Comparison of ENCODE assay signal across 29 mouse cellular contexts in the genomic region with DNA sequence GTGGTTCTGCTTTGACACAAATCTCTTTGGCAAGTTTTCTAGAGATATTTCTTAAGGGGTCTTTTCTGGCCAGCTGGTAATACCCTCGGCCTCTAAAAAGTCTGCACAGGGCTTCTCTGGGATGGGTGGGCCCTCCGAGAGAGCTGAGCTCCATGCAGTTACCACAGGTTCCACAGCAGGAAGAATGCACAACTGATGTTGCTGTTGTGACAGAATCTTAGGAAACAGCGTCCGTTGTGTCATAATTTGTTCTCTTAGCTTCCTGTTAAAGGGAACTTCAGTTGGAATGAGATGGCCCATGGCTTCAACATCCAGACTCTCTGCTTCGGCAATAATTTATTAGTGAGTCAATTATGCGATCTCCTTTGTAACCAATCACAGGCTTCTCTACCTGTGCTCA. TPM values are rescaled to one million over a fixed set of nuclear protein-coding genes. Genes with fewer than 3 reads are reported as not detected.
"Had no signal": no experiment of that assay in that cellular context is flagged by ENCODE, and none has a peak within 500 bp of the region (broad histone marks: within the 10 kb centered on the region; RNA-seq: fewer than 3 reads in every experiment).

No protein-coding gene starts in this region.

- H3K27me3 ChIP-seq: limb, embryonic 13.5 days; liver, embryonic 15.5 days; megakaryocyte, embryonic 14.5 days had no signal

- H3K36me3 ChIP-seq: limb, embryonic 10.5 days; limb, embryonic 13.5 days; liver, embryonic 15.5 days had no signal

- H3K27ac ChIP-seq: limb, embryonic 10.5 days; limb, embryonic 13.5 days; liver, embryonic 15.5 days had no signal

- H3K9ac ChIP-seq: limb, embryonic 13.5 days; liver, embryonic 15.5 days had no signal

- DNase-seq: kidney, adult 11 months; kidney, adult 8-10 months; kidney, postnatal 14 days; kidney, postnatal 4 days; lung, adult 2 months; lung, postnatal 14 days; lung, postnatal 4 days; midbrain, embryonic 14.5 days; thymus, adult 18-20 months; thymus, postnatal 36 days had no signal

- H3K4me3 ChIP-seq: limb, embryonic 10.5 days; limb, embryonic 13.5 days; liver, embryonic 15.5 days; megakaryocyte, embryonic 14.5 days had no signal

- H3K4me2 ChIP-seq: limb, embryonic 13.5 days; liver, embryonic 15.5 days; midbrain, embryonic 11.5 days had no signal

- H3K9me3 ChIP-seq: limb, embryonic 10.5 days; limb, embryonic 13.5 days; liver, embryonic 15.5 days had no signal

RNA-seq across cellular contexts. Expression of a gene that starts 12.9 kb away (rescaled TPM):
- total RNA-seq: layer of hippocampus, adult 18-20 months; layer of hippocampus, postnatal 14 days; left cerebral cortex, postnatal 25 days; liver, adult 2 months; midbrain, postnatal 0 days had no signal
- polyA plus RNA-seq: kidney, embryonic 16.5 days; limb, embryonic 10.5 days; limb, embryonic 13.5 days; liver, adult 2 months; lung, adult 2 months; lung, embryonic 16.5 days; midbrain, embryonic 11.5 days; midbrain, embryonic 14.5 days; midbrain, postnatal 0 days; neural tube, embryonic 11.5 days; neural tube, embryonic 14.5 days; small intestine, adult 2 months; spleen, adult 2 months; stomach, embryonic 16.5 days; testis, adult 2 months; urinary bladder, adult 2 months had no signal
